Mouse (Mus musculus) liver, embryonic 14.5 days (tissue): ENCODE measurements at regions not wholly inside any gene's neighbourhood (a gene's known extent, or its start where the extent isn't known, plus 50 kb on each side); places are given as distances from the start of the nearest gene placed in this dataset.

Experiments
- ATAC-seq: fragments of 200-750 bp; cut with Nextera tagmentation; 2 replicates; pipeline ENCODE4 v1.8.0; 2017; ENCODE audit warnings: moderate number of reproducible peaks, mild to moderate bottlenecking, moderate library complexity; ENCODE audit not compliant: insufficient read depth
- DNase-seq, 3 experiments: peaks; one replicate each; pipeline ENCODE4 v3.0.0-alpha.2; 2012 to 2013; ENCODE audit warnings: low read depth in 3 of 3, low spot score in 3 of 3
- H3K27ac ChIP-seq: fragments of 300-500 bp; sonication (generic); 2 replicates; pipeline ENCODE4 v1.5.1; 2014; ENCODE audit warnings: moderate library complexity, mild to moderate bottlenecking, control low read depth, inconsistent platforms
- H3K27me3 ChIP-seq: fragments of 300-500 bp; sonication (generic); 2 replicates; pipeline ENCODE4 v1.6.1; 2014; ENCODE audit warnings: mild to moderate bottlenecking, low read length, moderate library complexity; ENCODE audit not compliant: control insufficient read depth, insufficient read depth
- H3K36me3 ChIP-seq: fragments of 300-500 bp; sonication (generic); replicated peaks from 2 replicates; pipeline ENCODE4 v1.6.1; 2014; ENCODE audit warnings: low read depth; ENCODE audit not compliant: control insufficient read depth, insufficient read depth
- H3K4me1 ChIP-seq, 2 experiments: fragments of 200-500 bp in 1 of 2; fragments of 300-500 bp in 1 of 2; sonication (generic) in 1 of 2; replicated peaks; 2 replicates each; pipeline ENCODE4 v1.6.1; 2012 to 2014; ENCODE audit warnings: antibody characterized with exemption in 1 of 2, inconsistent platforms in 1 of 2, low read length in 1 of 2; ENCODE audit not compliant: control insufficient read depth in 2 of 2, insufficient read depth in 2 of 2
- H3K4me2 ChIP-seq: fragments of 300-500 bp; sonication (generic); 2 replicates; pipeline ENCODE4 v1.6.1; 2014; ENCODE audit warnings: low read depth, mild to moderate bottlenecking, control low read depth, moderate library complexity
- H3K4me3 ChIP-seq, 2 experiments: fragments of 200-500 bp in 1 of 2; fragments of 300-500 bp in 1 of 2; sonication (generic) in 1 of 2; 2 replicates each; pipeline ENCODE4 v1.5.1; 2012 to 2014; ENCODE audit warnings: low read depth in 2 of 2, low read length in 2 of 2, mild to moderate bottlenecking in 2 of 2, control low read depth in 1 of 2, inconsistent platforms in 1 of 2, moderate library complexity in 1 of 2; ENCODE audit not compliant: insufficient read depth in 1 of 2
- H3K9ac ChIP-seq: fragments of 300-500 bp; sonication (generic); replicated peaks from 2 replicates; pipeline ENCODE4 v1.6.1; 2014; ENCODE audit warnings: mild to moderate bottlenecking, control low read depth, moderate library complexity
- H3K9me3 ChIP-seq: fragments of 300-500 bp; sonication (generic); 2 replicates; pipeline ENCODE4 v1.6.1; 2016; ENCODE audit warnings: low read length, mixed read lengths; ENCODE audit not compliant: control insufficient read depth
- CTCF ChIP-seq: IDR thresholded peaks from 2 replicates; pipeline ENCODE4 v1.5.1; 2016; ENCODE audit warnings: antibody characterized with exemption, low read depth, control low read depth
- EP300 ChIP-seq: IDR thresholded peaks from 2 replicates; pipeline ENCODE4 v1.6.1; 2016; ENCODE audit warnings: antibody characterized with exemption, low read depth
- WGBS: fragments of 180-500 bp; shearing (Covaris S2); extraction: QIAGEN DNeasy Blood & Tissue Kit; methylation state at CpG from one replicate; pipeline ENCODE4 v1.1.7; 2014; ENCODE audit not compliant: insufficient replicate concordance; 5-methylcytosine and 5-hydroxymethylcytosine counted together

DNA sequence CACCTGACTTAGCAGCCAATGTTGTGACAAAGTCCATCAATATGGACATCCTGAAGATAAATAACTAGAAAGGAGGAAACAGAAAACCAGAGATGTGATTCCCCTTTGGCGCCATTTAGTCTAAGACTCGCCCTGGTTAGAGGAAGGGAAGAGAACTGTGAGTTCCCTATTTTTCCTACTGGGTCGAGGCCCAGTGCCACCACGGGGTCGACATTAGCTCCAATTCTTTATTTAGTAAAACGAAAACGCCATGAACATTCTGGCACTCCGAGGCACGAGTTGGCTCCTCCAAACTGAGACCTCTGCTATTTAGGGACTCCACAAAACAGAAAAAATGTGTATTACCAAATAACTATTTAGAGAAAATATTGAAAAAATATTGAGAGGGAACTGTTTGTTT, 220.3 kb downstream of the Map2k4 start:
- H3K9ac ChIP-seq: no peak overlapping the region
- no peaks in the 10 kb centered on the region for H3K4me1 ChIP-seq
- no peak overlapping the region for H3K27ac ChIP-seq
- H3K9me3 ChIP-seq: no peaks in the 10 kb centered on the region
- no peak overlapping the region for H3K4me3 ChIP-seq
- H3K36me3 ChIP-seq: no peaks in the 10 kb centered on the region
- WGBS: 56% methylated on average over 9 of the region's 9 CpGs
- ATAC-seq (no peak), DNase-seq (no peak)
- no peaks in the 10 kb centered on the region for H3K27me3 ChIP-seq
- TF ChIP-seq CTCF: no peak
- no peak for TF ChIP-seq EP300
- no peak overlapping the region for H3K4me2 ChIP-seq

DNA sequence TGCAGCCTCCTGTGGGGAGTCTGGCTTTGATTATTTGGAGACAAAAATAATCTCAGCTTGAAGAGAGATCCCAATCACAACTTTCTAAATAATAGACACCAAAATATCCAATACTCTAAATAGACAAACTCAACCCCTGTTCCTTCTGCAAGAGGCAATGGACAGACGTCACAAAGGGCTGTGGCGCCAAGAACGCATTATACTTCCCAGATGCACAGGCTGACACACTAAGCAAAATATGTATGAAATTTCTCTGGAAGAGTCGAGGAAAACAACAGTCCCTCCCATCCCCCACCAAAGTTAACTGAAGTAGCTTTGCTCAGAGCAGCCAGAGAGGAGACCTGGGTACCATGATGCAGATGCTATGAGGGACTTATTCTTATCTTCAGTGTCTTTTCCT, 229.9 kb downstream of the Map2k4 start:
- no peak for TF ChIP-seq EP300
- no peak for TF ChIP-seq CTCF
- Histone ChIP-seq H3K4me1 (no peaks in the 10 kb centered on the region), H3K9me3 (no peaks in the 10 kb centered on the region), H3K27ac (no peak overlapping the region), H3K4me3 (no peak overlapping the region), H3K27me3 (no peaks in the 10 kb centered on the region), H3K36me3 (no peaks in the 10 kb centered on the region), H3K9ac (no peak overlapping the region), H3K4me2 (no peak overlapping the region)
- DNase-seq (no peak), ATAC-seq (no peak)
- WGBS: 54% methylated on average over 4 of the region's 4 CpGs

GRCm38 (mm10) chr11:65551073-65551472, 237.0 kb downstream of the Map2k4 start:
- no peak overlapping the region for H3K9ac ChIP-seq
- WGBS: 62% methylated on average over 6 of the region's 6 CpGs
- H3K36me3 ChIP-seq: no peaks in the 10 kb centered on the region
- H3K27ac ChIP-seq: no peak overlapping the region
- no peak overlapping the region for H3K4me3 ChIP-seq
- H3K4me2 ChIP-seq: no peak overlapping the region
- no peaks in the 10 kb centered on the region for H3K9me3 ChIP-seq
- ATAC-seq (no peak), DNase-seq (no peak)
- H3K4me1 ChIP-seq: no peaks in the 10 kb centered on the region
- TF ChIP-seq EP300: no peak
- no peak for TF ChIP-seq CTCF
- no peaks in the 10 kb centered on the region for H3K27me3 ChIP-seq

DNA sequence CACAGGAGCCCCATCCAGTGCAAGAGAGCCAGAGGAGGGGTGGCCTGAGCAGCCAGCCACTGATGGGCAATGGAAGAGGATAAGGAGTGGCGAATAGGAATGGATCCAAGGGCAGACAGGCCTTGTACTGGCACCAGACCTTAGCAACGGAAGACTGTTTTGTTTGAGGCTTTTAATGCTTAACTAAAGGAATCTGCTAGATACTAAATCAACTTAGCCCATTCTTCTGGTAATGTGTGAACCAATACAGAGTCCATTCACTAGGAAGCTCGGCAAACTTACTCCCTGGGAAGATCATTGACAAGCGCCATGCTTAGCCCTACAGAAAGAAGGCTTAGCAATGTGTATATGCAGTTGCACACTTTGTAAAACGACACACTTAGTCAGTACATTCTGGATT, 243.8 kb downstream of the Map2k4 start:
- H3K27me3 ChIP-seq: no peaks in the 10 kb centered on the region
- no peaks in the 10 kb centered on the region for H3K4me1 ChIP-seq
- ATAC-seq (no peak), DNase-seq (no peak)
- H3K36me3 ChIP-seq: no peaks in the 10 kb centered on the region
- no peak overlapping the region for H3K27ac ChIP-seq
- no peaks in the 10 kb centered on the region for H3K9me3 ChIP-seq
- WGBS: 62% methylated on average over 5 of the region's 5 CpGs
- no peak overlapping the region for H3K9ac ChIP-seq
- TF ChIP-seq EP300 (no peak), CTCF (no peak)
- H3K4me3 ChIP-seq: no peak overlapping the region
- H3K4me2 ChIP-seq: no peak overlapping the region

- TF ChIP-seq CTCF: no peak
- no peak for TF ChIP-seq EP300
- 56% methylated on average over 3 of the region's 3 CpGs for WGBS
- ATAC-seq (no peak), DNase-seq (no peak)
- H3K4me1 ChIP-seq: no peaks in the 10 kb centered on the region
- H3K9me3 ChIP-seq: no peaks in the 10 kb centered on the region
- H3K4me3 ChIP-seq: no peak overlapping the region
- no peak overlapping the region for H3K27ac ChIP-seq
- H3K27me3 ChIP-seq: no peaks in the 10 kb centered on the region
- H3K9ac ChIP-seq: no peak overlapping the region
- H3K4me2 ChIP-seq: no peak overlapping the region
- no peaks in the 10 kb centered on the region for H3K36me3 ChIP-seq
Measured at GRCm38 (mm10) chr11:65543581-65543980, 244.5 kb downstream of the Map2k4 start.
